Mouse (Mus musculus): ENCODE measurements around the gene Pcgf2.
"Not testable (repeated sequence)": the region's sequence is repeated elsewhere in the genome, so short reads cannot be mapped to it uniquely, and the experiment has no call there.

Gene Pcgf2

DNA sequence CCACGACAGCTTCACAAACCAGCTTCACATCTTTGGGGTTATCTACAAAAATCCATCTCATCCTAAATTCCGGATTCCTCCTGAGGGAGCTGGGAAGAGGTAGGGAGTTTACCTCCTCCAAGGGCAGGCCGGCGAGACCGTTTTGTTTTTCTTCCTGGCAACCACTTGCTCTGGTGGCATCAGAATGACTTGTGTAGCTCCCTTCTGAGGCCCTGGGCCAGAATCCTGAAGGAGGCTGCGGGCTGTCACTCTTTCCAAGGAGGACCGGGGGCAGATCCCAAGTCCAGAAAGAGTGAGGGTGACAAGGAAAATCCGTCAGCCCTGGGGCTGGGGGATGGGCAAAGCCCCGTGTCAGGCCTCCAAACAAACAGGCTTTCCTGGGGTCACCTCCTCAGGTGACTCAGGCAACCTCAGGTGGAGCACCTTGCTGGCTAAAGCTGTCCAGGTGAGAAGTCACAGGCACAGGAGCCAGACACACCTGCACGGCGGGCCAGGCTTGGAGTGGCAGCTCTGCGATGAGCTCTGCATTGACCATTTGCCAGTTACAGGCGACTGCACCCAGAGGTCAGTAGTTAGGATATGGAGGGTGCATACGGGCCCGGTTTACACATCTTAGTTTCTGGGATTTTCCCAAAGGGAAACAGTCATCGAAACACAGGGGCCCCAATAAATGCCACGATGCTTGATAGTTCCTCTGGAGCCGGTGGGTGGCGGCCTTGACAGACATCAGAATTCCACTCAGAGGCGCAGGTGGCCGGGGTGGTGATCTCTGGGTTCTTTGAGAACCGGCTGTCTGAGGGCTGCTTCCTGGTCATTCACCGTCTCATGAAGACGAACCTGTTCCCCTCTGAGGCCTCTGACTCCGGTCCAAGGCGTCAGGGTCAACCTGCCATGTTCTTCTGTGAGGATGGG, 17.3 kb upstream of the Pcgf2 start:
- no peak for DNase-seq (ENCODE audit: low read depth)

DNA sequence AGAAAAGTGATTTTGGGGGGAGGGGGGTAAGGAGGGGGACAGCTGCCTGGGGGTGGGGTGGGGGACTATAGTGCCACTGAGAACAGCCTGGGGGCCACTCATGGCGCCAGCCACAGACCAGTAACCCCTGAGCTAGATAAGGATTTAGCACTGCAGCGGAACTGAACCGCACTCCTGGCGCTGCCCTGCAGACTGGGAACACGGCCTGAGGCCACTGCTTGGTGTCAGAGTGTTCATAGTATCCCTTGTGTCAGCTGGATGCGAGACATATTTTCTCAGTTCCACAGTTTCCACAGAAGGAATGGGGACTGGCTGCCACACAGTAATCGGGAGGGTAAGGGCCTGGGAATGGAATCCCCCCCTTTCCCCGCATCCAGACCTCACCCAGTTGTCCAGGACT, 15.7 kb upstream of the Pcgf2 start:
- no peak for DNase-seq (ENCODE audit: low read depth)

DNA sequence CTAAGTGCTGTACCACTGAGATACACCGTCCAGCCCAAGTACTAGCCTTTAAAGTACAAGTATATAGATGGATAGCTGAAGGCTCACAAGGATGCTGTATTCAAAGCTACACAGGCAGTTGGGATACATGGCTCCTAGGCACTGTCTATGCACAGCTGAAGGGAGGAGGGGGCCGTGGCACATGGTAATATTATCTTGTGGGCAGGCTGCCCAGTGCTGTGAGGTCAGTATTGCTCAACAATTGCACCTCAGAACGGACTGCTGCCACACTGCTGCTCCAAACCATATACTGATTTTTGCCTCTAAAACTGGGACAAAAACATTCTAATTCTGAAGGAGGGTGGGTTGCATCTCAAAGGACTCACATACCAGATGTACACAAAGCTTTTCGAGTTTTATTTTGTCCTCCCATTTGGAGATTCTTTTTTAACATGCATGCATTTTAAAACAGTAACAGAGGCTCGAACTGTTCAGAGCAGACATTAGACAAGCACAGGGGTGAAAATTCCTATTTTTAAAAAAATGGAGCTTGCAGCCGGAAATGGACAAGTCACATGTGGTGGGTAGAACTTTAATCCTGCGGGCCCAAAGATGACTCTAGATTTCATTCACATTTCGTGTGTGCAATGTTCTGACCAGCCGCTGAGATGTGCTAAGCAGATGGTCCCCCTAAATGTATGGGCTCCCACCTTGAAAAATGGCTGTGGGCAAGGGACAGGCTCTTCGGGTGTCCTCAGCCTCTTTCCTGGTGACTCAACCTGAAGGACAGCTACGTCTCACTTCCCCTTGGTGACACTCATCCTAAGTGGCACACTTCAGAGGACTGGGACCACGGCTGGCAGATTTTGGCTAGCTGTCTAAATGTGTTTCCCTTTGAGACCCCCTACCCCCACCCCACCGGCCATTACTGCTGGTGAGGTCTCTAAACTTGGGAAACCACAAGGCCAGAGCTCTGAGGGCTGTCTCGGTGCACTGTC, 14.8 kb upstream of the Pcgf2 start:
- no peak for DNase-seq (ENCODE audit: low read depth)

DNA sequence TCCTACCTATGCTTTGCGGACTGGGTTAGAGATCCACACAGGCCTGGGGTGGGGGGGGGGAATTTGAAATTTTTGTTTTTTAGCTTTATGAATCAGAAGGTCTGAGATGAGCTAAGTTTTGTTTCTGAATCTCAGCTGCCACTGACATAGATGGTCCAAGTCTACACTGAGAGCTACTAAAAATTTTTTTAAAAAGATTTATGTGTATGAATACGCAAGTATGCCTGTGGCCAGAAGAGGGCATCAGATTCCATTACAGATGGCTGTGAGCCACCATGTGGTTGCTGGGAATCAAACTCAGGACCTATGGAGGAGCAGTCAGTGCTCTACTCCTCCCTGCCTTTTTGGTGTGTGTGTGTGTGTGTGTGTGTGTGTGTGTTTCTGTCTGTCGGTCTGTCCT, 14.1 kb upstream of the Pcgf2 start:
- DNase-seq (ENCODE audit: low read depth) = no peak

DNA sequence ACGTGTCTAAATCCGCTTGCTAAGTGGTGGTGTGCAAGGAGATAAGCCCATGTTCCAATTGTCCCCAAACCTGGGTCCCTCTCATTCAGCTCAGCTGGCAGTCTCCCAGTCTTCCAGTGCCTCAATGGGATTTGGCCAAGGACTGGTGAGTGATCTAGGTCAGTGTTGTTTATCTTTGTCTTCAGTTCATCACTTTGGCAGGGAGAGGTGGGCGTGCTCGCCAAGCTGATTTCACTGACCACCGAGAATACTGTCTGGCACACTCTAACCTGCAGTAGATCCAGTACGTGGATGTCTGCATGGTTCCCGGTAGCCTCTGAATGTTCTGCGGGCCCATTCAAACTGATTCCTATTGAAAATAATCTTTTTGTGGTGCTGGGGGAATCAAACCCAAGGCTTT, 13.6 kb upstream of the Pcgf2 start:
- DNase-seq (ENCODE audit: low read depth) = no peak

DNA sequence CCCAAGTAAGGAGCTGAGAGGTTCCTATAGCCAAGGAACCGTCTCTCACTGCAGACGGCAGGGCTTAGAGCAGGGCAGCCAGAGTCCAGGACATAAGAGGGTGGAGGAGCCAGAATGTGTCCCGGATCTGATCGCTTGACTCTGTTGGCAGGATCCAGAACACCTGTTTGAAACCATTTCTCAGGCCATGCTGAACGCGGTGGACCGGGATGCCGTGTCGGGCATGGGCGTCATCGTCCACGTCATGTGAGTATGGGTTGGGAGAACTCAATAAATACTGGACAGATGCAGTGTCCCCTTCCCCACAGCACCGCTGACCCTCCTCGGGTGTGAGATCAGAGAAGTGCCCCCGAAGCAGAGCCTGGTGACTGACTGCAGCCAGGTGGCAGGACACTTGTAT, 12.0 kb upstream of the Pcgf2 start:
- no peak for DNase-seq (ENCODE audit: low read depth)

DNA sequence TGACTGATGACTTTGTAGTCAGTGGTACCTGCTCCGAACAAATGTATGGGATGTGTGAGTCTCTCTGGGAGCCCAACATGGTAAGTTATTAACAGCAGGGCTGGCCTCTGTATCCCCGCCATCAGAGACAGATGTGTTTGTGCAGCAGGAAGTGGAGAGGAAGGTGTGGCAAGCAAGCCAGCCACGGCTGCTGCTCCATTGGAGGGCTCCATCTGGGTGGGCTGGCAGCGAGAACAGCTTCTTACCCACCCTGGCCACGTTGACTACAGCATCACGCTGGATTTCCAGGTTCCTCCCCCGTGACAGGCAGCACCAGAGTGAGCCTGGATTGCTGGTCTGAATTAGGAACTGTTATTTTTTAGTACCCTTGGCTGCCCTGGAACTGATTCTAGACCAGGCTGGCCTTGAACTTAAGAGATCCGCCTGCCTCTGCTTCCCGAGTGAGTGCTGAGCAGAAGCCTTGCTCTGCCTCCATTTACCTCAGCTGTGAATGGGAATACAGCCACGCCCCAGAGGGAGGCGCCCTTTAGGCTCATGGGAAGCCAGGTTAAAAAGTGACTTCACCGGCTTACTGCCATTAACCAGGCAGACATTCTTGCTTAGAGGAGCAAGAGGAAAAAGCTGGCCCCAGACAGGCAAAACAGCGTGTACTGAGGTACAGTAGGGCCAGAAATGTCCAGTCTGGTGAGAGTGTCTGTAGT, 11.1 kb upstream of the Pcgf2 start:
- no peak for DNase-seq (ENCODE audit: low read depth)

DNA sequence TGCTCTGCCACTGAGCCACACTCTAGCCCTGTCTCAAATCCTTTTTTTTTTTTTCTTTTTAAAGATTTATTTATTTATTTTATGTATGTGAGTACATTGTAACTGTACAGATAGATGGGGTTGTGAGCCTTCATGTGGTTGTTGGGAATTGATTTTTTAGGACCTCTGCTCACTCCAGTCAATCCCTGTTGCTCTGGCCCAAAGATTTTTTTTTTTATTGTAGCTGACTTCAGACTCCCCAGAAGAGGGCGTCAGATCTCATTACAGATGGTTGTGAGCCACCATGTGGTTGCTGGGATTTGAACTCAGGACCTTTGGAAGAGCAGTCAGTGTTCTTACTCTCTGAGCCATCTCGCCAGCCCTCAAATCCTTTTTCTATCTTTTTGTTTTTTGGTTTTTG, 9.8 kb upstream of the Pcgf2 start:
- not testable (repeated sequence) for DNase-seq (ENCODE audit: low read depth)

DNA sequence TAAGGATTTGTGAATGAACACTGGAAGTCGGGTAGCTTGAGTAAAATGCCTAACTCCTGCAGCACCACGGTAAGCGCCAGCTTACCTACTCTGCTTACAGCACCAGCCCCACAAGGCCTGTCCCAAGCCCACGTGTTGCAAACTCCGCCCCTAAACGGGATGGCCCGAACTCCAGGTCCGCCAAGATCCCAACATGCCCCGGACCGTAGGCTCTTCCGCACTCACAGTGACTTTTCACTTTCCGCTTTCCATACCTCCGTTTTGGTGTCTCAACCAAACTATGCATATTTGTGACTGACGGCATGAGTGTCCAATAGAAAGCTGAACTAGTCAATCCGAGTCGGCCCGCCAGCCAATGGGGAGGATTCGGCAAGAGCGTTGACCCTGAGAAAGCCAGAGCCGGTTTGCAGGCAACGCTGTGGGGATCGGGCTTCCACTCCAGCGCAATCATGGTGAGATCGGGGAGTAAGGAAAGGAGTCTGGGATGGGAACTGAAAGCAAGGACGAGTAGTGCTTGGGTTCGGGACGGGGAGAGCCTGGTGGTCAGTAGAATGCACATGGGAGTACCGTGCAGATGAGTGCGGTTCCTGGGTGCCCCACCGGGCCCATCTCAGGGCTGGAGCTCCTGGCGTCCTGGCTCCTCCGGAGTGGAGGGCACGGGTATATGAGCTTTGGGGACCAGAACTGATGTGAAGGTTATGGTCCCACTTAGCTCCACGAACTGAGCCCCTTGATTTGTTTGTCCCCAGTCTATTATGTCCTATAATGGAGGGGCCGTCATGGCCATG, 2.9 kb upstream of the Pcgf2 start, which contains the start of gene Psmb3:
Gene Psmb3, plus strand, starts transcription at position 361 of the 788 bp plus-strand sequence.
- DNase-seq (ENCODE audit: low read depth) = peak; percentile 100

DNA sequence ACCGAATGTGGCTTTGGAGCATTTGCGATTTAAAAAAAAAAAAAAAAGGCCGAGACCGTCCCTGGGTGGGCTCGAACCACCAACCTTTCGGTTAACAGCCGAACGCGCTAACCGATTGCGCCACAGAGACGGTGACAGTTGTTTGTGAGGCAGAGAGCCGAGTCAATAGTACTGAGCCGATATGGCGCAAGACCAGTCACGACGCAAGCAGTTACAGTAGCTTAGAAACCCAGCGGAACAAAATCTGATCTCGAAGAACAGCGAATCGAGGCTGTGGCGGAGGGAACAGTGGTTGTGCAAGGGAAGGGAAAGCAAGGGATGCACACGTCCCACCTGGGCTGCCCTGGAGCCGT, 2.1 kb upstream of the Pcgf2 start:
- DNase-seq (ENCODE audit: low read depth) = peak; percentile 82

DNA sequence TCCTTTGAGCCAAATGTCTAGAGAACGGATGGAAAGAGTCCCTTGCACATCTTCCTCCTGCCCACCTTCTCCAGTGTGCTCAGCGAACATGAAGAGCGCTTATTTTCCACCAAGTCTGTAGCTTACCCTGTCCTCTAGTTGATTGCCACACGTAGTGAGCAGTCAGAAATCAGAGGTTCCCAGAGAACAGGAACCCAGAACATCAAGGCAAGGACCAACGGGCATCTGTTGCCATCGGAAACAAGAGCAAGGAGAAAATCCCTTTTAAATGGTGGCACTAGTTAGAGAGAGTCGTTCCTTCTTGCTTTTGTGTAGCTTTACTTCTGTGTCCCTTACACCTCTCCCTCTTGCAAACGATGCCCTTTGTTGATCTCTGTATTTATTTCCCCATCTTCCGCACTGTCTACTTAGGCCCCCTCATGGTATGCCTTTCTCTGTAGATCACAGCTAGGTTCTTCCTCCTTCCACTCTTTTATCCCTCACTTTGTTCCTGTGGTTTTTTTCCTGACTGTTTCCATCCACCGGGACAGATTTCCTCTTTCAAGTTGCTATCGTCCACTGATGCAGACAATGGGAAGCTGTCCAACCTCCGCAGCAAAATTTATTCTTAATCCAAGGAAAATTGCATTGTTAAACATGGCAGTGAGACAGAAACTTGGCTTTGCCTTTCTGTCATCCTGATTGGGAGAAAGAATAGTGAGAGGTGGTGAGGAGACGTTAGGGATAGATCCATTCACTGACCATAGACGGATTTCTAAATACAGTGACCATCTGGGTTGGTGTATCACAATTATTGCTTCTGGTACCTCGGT, 1.5 kb upstream of the Pcgf2 start:
- DNase-seq (ENCODE audit: low read depth) = no peak

DNA sequence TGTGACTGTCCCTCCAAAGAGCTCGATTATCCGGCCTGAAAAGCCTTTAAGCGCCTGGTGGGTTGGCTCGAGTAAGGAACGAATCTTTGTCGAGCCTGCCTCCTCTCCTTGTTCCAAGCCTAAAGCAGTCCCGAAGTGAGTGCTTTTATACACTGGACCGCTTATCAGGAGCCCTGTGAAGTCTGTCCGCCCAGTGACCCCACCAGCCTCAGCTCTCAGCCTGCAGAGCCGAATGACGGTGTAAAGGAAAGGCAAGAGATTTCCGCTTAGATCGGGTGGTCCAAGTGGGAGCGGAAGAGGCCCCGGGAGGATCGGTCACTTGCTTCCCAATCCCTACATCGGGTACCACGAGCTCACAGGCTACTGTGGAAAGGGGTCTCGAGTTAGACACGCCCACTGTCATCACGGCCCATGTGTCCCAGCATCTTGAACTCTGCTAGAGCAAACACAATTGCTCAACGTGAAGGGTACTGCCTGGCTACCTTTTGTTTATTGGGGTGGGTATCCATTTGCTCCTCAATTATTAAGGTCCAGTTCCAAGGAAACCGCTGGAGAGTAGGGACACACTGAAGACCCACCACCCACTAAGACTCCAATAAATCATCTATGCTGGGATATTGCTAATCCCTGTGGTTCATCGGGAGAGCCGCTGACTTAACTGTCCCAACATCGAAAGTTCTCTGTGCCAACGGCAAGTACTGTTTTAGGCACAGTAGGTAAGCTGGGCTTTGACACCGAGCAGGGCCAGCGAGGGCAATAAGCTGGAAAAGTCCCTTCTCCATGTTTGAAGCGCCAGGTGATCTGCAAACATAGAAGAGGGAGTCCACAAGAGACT, 666 bp upstream of the Pcgf2 start:
- DNase-seq (ENCODE audit: low read depth) = no peak

DNA sequence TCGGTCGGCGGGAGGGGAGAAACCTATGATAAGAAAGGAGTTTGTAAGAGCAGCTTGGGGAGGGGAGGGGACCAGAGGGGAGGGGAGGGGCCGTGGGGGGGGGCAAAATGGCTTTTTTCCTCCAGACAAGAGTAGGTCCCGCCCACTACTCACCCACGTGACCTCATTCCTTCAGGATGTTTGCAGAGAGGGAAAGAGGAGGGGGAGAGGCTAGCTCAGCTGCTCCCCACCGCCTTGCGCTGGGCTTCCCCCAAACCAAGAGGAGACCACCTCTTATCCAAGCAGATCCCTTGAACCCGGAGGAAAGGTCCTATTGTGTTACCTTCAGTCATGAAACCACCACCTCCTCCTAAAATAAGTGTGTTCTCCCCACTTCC, 683 bp downstream of the Pcgf2 start:
- DNase-seq (ENCODE audit: low read depth) = no peak

DNA sequence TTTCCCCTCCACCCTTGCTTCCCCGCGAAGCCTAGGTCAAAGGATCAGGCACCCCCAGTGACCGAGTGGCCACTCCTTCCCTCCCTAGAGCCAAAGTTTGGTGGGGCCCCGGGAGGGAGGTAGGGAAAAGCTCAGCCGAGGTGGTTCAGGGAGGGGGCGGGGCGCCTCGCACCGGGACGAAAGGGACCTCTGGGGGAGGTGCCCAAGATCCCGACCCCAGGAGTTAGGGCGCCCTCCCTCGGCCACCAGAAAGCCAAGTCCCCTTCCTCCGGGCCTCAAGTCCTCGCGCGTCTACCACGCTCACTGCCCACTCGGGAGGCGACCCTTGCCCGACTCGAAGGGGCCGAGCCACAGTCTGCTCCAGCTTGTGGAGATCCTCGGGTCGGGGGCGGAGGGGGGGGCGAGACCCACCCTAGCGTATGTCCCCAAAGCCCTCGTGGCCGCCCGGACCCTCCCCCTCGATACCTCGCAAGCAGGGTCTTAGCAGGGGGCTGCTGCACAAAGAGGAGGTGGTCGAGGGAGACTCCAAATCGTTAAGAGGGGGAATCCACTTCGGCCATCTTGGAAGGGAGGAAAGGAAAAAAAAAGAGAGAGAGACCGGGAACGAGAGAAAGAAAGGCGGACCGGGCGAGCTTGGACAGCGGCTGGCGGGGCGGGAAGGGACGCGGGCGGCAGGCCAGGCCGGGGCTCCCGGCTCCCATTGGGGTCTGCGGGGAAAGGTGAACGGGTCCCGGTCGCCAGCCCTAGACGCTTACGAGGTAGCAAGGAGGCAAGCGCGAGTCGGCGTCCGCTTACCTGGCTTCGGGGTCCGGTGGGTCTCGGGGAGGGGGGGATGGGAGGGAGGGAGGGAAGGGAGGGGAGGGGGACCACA, 1.3 kb downstream of the Pcgf2 start:
- DNase-seq (ENCODE audit: low read depth) = no peak

DNA sequence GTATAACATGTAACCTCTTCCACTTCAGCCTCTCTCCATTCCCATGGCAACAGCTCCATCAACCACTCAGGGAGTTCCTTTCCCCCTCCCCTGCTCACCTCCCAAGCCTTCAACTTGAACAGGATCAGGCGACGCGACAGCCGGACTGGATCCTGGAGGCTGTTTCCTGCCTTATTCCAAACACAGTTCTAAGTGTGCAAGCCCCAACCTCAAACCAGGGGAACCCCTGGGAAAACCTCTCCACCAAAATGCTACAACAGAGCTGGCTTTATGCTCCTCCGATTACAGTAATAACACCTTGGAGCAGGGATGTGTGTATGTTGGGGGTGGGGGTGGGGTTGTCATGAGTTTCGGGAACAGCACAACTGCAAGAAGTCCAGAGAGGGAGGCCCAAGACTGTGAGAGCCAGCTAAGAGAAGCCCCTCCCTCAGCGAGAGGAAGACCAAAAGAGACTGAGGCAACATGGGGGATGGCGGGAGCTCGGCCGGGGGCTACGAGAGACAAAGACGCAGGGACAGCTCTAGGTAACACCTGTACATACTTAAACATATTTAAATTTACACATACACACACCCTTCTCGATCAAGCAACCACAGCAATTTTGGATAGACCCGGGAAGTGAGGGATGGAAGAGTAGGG, 2.3 kb downstream of the Pcgf2 start:
- no peak for DNase-seq (ENCODE audit: low read depth)

DNA sequence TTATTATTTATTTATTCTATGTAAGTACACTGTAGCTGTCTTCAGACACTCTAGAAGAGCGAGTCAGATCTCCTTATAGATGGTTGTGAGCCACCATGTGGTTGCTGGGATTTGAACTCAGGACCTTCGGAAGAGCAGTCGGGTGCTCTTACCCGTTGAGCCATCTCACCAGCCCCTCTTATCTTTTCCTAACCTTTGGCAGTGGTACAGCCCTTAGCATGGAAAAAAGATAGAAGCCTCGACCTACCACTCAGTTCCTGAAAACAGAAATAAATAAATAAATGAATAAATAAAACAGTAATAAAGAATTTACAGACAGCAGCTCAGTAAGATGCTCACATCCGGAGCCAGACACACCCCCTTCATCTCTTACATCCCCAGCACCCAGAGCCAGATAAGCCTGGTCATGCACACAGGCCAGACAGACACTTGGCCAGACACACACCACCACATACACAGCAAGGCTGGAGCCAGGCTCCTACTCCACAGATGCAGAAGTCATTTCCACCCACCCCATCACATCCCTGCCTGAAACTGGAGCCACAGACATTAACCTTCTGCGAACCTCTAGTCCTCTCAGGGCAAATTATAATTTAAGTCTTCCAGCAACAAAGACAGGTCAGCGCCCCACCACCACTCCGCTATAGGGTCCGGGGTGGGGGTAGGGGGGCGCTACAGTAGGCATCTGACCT, 3.0 kb downstream of the Pcgf2 start:
- no peak for DNase-seq (ENCODE audit: low read depth)

DNA sequence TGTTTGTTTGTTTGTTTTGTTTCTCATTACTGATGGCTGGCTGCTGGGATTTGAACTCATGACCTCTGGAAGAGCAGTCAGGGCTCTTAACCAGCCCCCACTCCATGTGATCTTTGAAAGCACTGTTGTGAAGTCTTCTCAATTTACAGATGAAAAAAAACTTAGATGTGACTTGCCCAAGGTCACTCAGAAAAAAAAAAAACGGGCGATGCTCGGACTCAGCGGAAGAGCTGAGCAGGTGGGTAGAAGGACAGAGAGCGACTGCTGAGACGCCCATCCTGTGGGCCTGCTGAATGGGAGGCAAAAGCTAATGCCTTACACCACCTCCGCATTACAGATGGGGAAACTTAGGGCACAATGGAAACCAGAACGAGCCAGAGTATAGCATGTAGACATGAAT, 3.6 kb downstream of the Pcgf2 start:
- DNase-seq (ENCODE audit: low read depth) = no peak

Data from c-Kit-positive CD71-positive TER-119-negative erythroid progenitor cells, embryonic 14.5 days (primary cell).